Mouse (Mus musculus) layer of hippocampus, adult 11-12 months (tissue): ENCODE measurements around the gene Pet100.

ENCODE experiments used
- DNase-seq: peaks from one replicate; pipeline ENCODE4 v3.0.0; 2022; ENCODE audit warnings: low spot score

The Pet100 gene

DNA sequence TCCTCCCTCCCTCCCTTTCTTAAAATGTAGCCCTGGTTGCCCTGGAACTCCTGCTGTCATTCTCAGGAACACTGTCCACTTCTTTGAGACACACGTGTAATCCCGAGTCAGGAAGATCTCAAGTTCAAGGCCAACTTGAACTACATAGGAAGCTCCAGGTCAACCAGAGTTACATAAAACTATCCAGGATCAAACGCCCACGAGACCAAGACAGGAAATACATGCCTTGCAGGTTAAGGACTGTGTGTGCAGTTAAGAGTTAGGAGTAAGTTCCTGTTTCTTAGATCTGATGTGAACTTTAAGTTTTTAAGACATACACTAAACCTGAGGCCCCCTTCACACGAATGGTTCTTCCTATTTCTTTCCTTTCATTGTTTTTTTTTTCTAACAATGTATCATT, 5.6 kb downstream of the Pet100 start:
- DNase-seq = no peak

DNA sequence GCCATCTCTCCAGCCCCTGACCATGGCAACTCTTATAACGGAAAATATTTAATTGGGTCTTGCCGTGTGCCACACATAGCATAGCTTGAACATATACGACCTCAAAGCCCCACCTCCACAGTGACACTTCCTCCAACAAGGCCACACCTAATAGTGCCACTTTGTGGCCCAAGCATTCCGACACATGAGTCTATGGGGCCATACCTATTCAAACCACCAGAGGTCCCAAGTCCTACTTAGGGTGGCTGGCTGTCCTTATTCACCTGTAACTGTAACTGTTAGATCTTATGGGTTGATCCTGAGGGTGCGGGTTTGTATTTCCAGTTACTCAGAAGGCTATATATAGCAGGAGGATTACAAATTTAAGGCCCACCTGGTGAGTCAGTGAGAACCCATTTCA, 6.7 kb downstream of the Pet100 start:
- DNase-seq = no peak

DNA sequence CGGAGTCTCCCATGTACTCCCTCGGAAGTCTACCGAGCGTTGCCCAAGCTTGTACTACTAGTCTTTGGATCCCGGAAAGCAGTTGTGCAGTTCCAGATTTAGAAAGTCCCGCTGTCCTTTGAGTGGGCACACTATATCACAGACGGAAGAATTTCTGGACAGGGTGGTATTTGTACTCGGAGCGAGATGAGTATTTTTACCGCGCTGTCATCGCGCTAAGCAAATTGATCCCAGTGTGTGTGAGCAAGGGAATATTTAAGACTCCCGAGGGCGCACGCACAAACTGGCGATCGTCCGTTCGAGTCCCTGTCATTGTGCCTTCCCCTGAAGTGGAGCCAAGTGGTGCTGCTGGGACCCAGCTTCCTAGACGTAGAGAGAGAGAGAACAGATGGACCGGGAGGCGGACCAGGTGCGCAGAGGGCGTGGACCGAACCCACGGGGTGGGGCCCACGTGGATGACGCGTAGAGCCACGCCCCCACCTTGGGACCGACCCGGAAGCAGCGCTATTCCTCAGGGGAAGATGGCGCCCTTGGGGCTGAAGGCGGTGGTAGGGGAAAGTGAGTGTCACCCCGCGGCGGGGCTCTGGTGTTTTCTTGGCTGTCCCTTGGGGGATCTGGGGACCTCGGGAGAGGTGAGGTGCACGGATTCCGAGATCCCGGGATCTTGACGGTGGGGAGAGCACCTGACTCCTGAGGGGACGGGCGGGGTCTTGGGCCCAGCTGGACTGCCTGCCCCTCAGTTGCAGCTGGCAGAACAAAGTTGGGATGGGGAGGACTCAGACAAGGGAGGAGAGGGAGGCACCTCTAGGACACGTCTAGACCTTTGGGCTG, 9.5 kb downstream of the Pet100 start, which contains the start of gene Stxbp2:
Gene Stxbp2 (plus strand): TSS at position 309 of the 831 bp plus-strand sequence.
- DNase-seq = peak; percentile 69

DNA sequence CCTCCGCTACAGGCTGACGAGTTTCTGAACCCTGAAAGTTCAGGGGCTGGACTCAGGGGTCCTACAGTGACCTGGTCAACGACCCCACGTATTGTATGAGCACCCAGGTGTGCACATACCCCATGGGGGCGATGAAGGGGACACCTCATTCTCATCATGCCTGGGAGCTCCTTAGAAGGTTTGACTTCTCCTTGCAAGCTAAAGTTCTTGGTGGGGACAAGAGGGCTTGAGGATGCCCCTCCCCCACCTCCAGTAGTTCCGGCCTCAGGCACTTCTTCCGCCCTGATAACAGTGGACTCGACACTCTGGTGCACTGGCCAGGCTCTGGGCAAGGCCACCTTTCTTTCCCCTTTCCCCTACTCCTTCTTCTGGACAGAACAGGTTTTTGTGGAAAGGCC, 10.1 kb downstream of the Pet100 start:
- no peak for DNase-seq

DNA sequence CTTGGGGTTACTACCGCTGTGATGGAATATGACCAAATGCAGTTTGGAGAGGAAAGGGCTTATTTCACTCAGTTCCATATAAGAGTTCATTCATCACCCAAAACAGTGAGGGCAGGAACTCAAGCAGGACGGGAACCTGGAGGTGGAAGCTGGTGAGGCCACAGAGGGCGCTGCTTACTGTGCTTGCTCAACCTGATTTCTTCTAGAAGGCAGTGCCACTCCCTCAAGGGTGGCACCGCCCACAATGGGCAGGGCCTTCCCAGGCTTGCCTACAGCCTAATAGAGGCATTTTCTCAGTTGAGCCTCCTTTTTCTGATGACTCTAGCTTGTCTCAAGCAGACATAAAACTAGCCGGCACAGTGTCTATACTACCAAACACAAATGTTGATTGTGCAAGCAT, 24.5 kb downstream of the Pet100 start:
- DNase-seq = peak; percentile 26

DNA sequence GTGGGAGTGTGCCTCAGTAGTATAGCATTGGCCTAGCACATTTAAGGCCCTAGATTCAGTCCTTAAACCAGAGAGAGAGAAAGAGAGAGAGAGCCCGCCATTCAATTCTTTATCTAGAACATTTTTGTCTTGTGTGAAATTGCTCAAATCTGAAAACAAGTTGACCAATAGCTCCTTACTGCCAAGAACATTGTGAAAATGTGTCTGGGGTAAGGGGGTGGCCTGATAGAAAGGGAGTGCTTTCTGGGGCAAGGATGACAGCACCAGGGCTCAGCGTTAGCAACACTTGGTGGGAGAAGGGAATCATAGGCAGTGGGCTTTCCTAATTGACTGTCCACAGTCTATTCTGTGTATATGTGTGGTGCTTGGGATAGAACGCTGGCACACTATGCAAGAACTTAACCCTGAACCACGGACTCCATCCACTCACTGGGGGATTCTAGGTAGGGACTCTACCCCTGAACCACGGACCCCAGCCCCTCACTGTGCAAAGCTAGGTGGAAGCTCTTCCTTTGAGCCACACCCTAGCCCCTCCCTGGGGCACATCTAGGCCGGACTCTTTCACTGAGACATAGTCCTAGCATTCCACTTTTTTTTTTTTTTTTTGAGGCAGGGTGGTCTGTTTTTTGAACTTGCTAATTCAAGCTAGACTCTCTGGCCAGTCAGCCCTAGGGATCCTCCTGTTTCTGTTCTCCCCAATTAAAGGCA, 25.6 kb downstream of the Pet100 start:
- DNase-seq = no peak

DNA sequence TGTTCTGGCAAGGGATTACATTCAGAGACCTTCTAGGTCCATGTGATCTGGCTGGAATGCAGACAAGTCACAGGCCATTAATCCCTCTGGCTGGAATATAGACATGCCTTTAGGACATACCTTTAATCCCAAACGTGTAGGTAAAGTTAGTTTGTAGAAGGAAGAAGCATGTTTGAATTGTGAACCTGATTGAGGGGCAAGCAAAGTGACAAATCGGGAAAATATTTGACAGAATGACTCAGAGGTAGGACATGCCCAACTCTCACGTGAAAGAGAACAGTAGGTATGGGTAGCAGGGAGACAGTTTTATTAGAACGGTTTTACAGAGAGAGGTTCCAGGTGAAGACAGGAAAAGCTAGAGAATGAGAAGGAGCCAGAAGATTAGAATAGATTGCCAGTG, 26.2 kb downstream of the Pet100 start:
- no peak for DNase-seq

DNA sequence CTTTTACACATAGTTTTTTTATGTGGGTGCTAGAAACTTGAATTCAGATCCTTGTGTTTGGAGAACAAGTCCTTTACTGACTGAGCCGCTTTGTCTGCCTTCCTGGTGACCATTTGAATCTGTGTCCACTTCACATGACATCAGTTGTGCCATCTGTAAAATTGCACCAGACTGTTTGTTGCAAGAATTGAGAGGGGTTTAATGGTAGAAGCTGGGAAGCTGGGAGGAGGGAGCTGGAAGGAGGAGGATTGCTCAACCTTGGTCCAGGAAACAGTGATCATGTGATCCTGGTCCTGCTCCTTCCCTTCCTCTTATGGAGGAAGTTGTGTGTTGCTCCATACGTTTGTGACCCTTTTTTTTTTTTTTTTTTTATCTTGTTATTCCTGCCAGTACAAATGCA, 26.9 kb downstream of the Pet100 start:
- DNase-seq = no peak

DNA sequence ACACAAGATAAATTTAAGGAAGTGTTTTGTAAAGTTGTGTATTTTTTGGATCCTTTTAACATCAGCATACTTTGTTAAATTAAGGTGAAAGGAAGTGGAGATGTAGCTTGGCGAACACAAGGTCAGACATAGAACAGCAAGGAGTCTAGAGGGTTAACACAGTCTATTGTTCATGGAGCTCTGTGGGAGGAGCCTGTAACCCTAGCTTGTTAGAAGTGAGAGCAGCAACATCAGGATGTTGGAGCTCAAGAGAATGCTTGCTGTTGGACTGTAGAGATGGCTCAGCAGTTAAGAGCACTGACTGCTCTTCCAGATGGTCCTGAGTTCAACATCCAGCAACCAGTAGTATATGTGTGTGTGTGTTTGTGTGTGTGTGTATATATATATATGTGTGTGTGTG, 27.6 kb downstream of the Pet100 start:
- DNase-seq = no peak

DNA sequence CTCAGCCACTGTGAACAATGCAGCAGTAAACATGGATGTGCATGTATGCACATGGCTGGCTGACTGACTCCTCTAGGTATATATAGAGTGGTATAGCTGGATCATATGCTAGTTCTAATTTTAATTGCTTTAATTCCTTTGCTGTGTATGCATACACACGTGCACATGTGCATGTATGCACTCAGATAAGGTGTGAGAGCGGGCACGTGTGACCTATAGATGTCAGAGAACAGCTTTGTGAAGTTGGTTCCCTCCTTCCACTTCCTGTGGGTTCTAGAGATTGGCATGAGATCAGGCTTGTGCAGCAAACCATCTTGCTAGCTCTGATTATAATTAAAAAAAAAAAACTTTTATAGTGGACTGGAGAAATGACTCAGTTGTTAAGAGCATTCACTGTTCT, 31.5 kb downstream of the Pet100 start:
- no peak for DNase-seq

DNA sequence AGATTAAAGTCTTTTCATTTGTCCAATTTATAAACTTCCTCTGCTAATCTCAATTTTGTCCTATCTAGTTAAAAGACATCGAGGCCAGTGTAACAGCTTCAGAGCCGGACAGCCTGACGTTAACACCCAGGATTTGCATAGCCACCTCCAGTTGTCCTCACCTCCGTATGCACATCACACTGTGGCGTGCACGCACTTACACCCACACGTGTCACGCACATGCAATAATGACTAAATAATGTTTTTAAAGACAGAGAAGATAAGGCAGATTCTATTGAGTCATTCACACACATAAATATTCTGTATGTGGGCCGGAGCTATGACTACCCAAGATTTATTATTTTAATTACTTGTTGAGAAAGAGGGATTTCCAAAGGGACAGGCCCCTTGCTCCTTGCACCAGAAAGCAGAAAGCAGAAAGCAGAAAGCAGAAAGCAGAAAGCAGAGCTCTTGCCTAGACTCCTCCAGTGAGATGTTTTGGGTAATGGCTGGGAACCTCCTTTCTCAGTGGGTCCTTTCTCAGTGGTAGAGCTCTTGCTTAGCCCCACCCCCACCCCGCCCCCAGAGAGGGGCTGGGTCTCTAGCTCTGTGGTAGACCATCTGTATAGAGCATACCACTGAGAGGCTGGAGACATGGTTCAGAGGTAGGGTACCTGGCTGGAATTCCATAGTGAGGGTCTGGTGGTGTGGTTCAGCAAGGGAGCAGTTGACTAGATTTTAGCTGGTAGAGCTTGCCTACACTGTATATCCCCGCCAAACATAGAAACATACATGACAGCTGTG, 33.6 kb downstream of the Pet100 start:
- DNase-seq = no peak

DNA sequence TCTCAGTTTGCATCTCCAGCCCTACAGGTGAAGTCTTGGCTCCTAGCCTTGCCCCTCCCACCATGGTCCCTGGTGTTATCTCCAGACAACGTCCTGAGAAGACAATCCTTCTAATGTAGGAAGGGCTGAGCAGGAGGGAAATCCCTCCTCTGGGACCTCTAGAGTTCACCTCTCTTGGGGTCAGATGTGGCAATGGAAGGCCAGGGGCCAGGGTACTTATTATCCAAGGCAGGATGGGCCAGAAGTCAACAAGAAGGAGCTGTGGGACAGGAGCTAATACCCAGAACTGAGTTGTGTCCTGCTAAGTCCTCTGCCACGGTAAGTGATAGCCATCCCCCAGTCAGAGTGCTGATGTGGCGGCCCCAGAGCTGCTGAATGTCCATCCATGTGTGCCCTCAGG, 34.2 kb downstream of the Pet100 start, which contains the start of gene Retn:
Gene Retn (plus strand): TSS at position 245 of the 400 bp plus-strand sequence.
- no peak for DNase-seq

DNA sequence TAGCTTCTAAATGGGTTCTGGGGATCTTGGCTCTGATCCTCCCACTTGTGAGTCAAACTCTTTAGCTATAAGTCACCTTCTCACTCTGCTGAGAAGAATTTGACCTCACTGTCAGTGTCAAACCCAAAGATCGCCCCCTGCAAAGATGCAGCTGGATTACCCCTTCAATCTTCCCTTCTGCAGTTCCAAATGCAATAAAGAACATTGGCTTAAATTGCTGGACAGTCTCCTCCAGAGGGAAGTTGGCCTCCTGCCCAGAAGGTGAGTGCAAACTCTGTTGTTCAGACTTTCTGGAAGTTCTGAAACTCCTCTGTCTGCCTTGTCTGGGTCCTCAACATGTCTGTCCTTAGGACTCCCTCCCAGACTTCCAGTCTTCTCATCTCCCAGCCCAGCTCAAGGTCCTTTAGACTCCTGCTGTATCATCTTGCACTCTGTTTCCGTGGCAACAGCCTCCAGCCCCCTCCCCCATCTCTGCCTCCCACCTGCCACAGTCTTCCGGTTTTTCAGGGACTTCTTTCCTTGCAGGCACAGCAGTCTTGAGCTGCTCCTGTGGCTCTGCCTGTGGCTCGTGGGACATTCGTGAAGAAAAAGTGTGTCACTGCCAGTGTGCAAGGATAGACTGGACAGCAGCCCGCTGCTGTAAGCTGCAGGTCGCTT, 35.5 kb downstream of the Pet100 start:
- DNase-seq = no peak

DNA sequence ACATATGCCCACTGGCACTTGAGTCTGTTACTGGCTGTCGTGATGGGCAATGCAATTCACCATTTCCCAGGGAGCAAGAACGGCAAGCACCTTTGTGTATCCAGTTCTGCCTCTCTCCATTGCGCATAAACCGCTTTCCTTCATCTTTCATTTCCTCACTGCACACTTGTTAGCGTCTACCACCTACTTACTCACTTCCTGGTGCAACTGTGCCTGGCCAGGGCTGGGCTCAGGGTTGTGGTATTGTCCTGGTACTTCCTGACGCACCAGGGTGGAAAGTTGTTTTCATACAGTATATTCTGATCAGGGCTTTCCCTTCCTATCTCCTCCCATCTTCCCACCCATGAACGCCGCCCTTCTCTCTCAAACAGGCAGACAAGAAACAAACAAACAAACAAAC, 39.5 kb downstream of the Pet100 start:
- no peak for DNase-seq

DNA sequence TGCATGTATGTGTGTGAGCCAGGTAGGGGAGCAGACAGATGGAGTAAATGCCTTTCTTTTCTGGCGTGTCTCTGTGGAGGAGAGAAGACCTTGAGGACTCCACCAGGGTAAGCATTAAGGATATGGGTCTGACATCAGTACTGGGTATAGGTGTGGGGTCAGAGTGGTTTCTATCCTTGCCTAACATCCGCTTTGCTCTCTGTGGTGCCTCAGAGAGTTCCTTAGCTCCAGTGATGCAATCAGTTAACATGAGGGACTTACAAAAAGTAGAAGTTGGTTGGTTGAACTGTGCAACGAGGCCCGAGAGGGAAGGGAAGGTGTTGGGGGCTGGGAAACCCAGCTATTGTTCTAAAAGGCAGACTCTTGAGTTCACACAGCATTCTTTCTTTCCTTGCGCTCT, 43.1 kb downstream of the Pet100 start:
- no peak for DNase-seq

DNA sequence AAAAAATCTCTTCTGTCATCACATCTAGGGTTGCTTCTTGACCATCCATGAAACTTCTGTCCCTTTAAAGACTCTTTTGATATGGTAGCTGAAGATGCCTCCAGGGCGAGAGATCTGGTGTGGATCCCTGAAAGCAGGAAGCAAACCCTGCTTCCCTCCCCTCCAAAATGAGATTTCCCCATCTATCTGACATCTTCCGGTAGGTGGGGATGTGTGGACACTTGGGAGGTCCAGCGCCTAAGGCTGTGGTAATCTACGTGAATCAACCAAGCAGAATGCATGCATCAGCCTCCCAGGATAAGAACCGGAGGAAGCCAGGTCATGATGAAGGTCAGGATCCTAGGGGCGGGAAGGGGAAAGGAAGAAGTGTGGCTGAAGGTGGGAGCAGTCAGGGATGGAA, 44.2 kb downstream of the Pet100 start, which contains the start of gene Mcemp1:
Gene Mcemp1 (plus strand): TSS at position 248 of the 400 bp plus-strand sequence.
- DNase-seq = no peak

DNA sequence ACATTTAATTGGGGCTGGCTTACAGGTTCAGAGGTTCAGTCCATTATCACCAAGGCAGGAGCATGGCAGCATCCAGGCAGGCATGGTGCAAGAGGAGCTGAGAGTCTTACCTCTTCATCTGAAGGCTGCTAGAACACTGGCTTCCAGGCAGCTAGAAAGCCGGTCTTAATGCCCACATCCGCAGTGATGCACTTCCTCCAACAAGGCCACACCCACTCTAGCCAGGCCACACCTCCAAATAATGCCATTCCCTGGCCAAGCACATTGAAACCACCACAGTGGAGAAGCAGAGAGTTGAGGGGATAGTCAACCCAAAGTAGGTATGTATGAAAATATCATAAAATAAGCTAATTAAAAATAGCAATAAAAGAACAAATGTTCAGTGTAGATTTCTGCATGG, 49.0 kb downstream of the Pet100 start:
- DNase-seq = no peak

DNA sequence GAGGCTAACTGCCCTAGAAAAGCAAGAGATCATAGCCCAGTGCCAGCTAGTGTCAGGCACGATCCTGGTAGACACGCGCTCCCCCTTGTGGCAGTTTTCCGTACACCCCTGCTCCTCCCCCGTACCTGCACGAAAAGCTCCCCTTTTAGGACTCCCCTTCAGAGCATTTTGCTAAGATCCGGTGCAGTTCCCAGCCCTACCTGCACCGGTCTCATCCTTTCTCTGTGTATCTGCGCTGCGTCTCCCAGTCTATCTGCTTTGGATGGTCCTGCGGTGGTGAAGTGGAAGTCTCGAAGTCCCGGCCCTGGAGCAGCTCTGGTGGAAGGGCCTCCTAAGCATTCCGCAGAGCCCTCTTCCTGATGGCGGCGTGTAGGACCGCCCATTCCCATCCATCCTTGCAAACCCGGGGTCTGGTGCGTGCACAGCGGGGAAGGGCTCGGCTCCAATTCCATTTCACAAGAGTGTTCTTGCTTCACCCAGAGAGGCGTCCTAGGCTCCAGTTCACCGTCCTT, 50.7 kb downstream of the Pet100 start, which contains the start of gene Fcor:
Gene Fcor (minus strand): TSS at position 383 of the 512 bp plus-strand sequence.
- peak; percentile 93 for DNase-seq

DNA sequence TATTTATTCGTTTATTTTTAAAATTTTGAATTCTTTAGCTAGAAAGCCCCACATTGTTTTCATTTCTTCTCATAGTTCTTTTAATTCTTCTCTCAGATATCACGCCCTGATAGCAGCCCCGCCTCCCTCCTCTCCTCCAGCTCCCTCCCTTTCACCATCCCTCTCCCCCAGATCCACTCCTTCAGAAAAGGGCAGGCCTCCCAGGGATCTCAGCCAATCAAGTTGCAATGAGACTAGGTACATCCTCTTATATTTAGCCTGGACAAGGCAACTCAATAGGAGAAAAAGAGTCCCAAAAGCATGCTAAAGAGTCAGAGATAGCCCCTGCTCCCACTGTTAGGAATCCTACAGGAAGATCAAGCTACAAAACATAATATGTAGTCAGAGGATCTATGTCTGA, 53.3 kb downstream of the Pet100 start:
- no peak for DNase-seq
